Comparison of ENCODE assay signal across 15 mouse cellular contexts in genomic region chr8:71689028-71689427, GRCm38 (mm10). TPM values are rescaled to one million over a fixed set of nuclear protein-coding genes. Genes with fewer than 3 reads are reported as not detected.
DNase-seq lines count a peak whose midpoint lies in the region; ATAC-seq and TF ChIP-seq lines count a peak whose summit lies in the region.
"Had no signal": no experiment of that assay in that cellular context is flagged by ENCODE, and none has a peak within 500 bp of the region (broad histone marks: within the 10 kb centered on the region; RNA-seq: fewer than 3 reads in every experiment).

TSS of gene Insl3 (plus strand) at chr8:71689214.

- no peak for TF ChIP-seq CTCF in ES-Bruce4 (IDR thresholded peaks at IDR 0.05; ENCODE audit: low read depth, low read length)

- H3K36me3 ChIP-seq in hindbrain, embryonic 15.5 days, result no peaks in the 10 kb centered on the region
- no peaks in the 10 kb centered on the region for H3K36me3 ChIP-seq in hindbrain, embryonic 12.5 days
- H3K36me3 ChIP-seq in midbrain, embryonic 16.5 days (ENCODE audit: control insufficient read depth, insufficient read depth, low read length), result no peaks in the 10 kb centered on the region
- no peaks in the 10 kb centered on the region for H3K36me3 ChIP-seq in midbrain, embryonic 14.5 days (ENCODE audit: control insufficient read depth, insufficient read depth, low read length)
- no peaks in the 10 kb centered on the region for H3K36me3 ChIP-seq in ES-Bruce4 (ENCODE audit: control insufficient read depth, insufficient read depth, low read length, poor library complexity, severe bottlenecking)
- H3K36me3 ChIP-seq: embryonic facial prominence, embryonic 15.5 days; forebrain, embryonic 12.5 days had no signal

- TF ChIP-seq EP300 in ES-Bruce4 (IDR thresholded peaks at IDR 0.05; ENCODE audit: insufficient read depth, low read depth, low read length), result no peak

- DNase-seq in midbrain, embryonic 14.5 days, result no peak
- no peak for DNase-seq in large intestine, adult 2 months (ENCODE audit: low read depth, low spot score)
- DNase-seq in gastrocnemius, adult 8-10 months (ENCODE audit: low spot score in 2 of 2), result no peak
- no peak for DNase-seq in layer of hippocampus, adult 9-11 months
- DNase-seq: adrenal gland, adult 8-10 months; heart, adult 18-20 months; kidney, postnatal 10 days; lung, embryonic 14.5 days; right cerebral cortex, postnatal 25 days had no signal

- TF ChIP-seq POLR2A in ES-Bruce4 (IDR thresholded peaks at IDR 0.05; ENCODE audit: insufficient read depth, low read length), result no peak

- H3K4me3 ChIP-seq in hindbrain, embryonic 15.5 days, result peak within 1 kb of the TSS; percentile 7; the same call in 1 of the 2 replicates
- no peak within 1 kb of the TSS for H3K4me3 ChIP-seq in hindbrain, embryonic 12.5 days
- H3K4me3 ChIP-seq in midbrain, embryonic 16.5 days (ENCODE audit: low read depth, low read length), result no peak within 1 kb of the TSS
- no peak within 1 kb of the TSS for H3K4me3 ChIP-seq in midbrain, embryonic 14.5 days (replicated peaks; ENCODE audit: low read depth, low read length)
- H3K4me3 ChIP-seq in ES-Bruce4 (ENCODE audit: low read depth, low read length), result peak within 1 kb of the TSS; percentile 3; the same call in 1 of the 2 replicates
- H3K4me3 ChIP-seq: embryonic facial prominence, embryonic 15.5 days; forebrain, embryonic 12.5 days had no signal

- no peak for ATAC-seq in hindbrain, embryonic 15.5 days (ENCODE audit: low FRiP score, low read depth)
- no peak for ATAC-seq in hindbrain, embryonic 12.5 days (ENCODE audit: low FRiP score)
- ATAC-seq in midbrain, embryonic 16.5 days, result no peak
- ATAC-seq in midbrain, embryonic 14.5 days (ENCODE audit: low FRiP score, low TSS enrichment), result no peak

- H3K27me3 ChIP-seq in hindbrain, embryonic 15.5 days, result peaks cover 98% of the 10 kb centered on the region
- H3K27me3 ChIP-seq in hindbrain, embryonic 12.5 days, result peaks cover 100% of the 10 kb centered on the region
- peaks cover 96% of the 10 kb centered on the region for H3K27me3 ChIP-seq in midbrain, embryonic 16.5 days (ENCODE audit: control insufficient read depth, insufficient read depth, low read depth, low read length)
- peaks cover 100% of the 10 kb centered on the region for H3K27me3 ChIP-seq in midbrain, embryonic 14.5 days (ENCODE audit: control insufficient read depth, insufficient read depth, low read length)
- H3K27me3 ChIP-seq in ES-Bruce4 (ENCODE audit: control insufficient read depth, insufficient read depth, low read length, poor library complexity, severe bottlenecking), result peaks cover 16% of the 10 kb centered on the region

- H3K27ac ChIP-seq in hindbrain, embryonic 15.5 days (replicated peaks), result no peak within 1 kb of the TSS
- H3K27ac ChIP-seq in hindbrain, embryonic 12.5 days, result no peak within 1 kb of the TSS
- H3K27ac ChIP-seq in midbrain, embryonic 16.5 days (ENCODE audit: low read length), result no peak within 1 kb of the TSS
- no peak within 1 kb of the TSS for H3K27ac ChIP-seq in midbrain, embryonic 14.5 days (replicated peaks; ENCODE audit: low read depth, low read length)
- H3K27ac ChIP-seq in ES-Bruce4 (ENCODE audit: insufficient read depth, low read length), result no peak within 1 kb of the TSS
- H3K27ac ChIP-seq: embryonic facial prominence, embryonic 15.5 days; forebrain, embryonic 12.5 days had no signal

- peak within 1 kb of the TSS; percentile 29 for H3K4me2 ChIP-seq in hindbrain, embryonic 15.5 days
- no peak within 1 kb of the TSS for H3K4me2 ChIP-seq in hindbrain, embryonic 12.5 days (replicated peaks)
- H3K4me2 ChIP-seq in midbrain, embryonic 16.5 days (ENCODE audit: low read length), result peak within 1 kb of the TSS; percentile 6; the same call in 1 of the 2 replicates
- H3K4me2 ChIP-seq in midbrain, embryonic 14.5 days (ENCODE audit: low read length), result no peak within 1 kb of the TSS
- H3K4me2 ChIP-seq: embryonic facial prominence, embryonic 15.5 days; forebrain, embryonic 12.5 days; lung, embryonic 14.5 days had no signal

- no peaks in the 10 kb centered on the region for H3K9me3 ChIP-seq in hindbrain, embryonic 15.5 days
- H3K9me3 ChIP-seq in hindbrain, embryonic 12.5 days (replicated peaks), result no peaks in the 10 kb centered on the region
- H3K9me3 ChIP-seq in midbrain, embryonic 16.5 days (replicated peaks; ENCODE audit: control insufficient read depth, low read length, poor library complexity, severe bottlenecking), result no peaks in the 10 kb centered on the region
- H3K9me3 ChIP-seq in midbrain, embryonic 14.5 days (ENCODE audit: control insufficient read depth, low read length), result no peaks in the 10 kb centered on the region
- no peaks in the 10 kb centered on the region for H3K9me3 ChIP-seq in ES-Bruce4 (replicated peaks; ENCODE audit: control insufficient read depth, insufficient read depth, low read length, poor library complexity, severe bottlenecking)
- H3K9me3 ChIP-seq: embryonic facial prominence, embryonic 15.5 days; forebrain, embryonic 12.5 days had no signal

- WGBS in hindbrain, embryonic 15.5 days, result 4% methylated on average over 33 of the region's 33 CpGs
- WGBS in hindbrain, embryonic 12.5 days, result 7% methylated on average over 33 of the region's 33 CpGs
- WGBS in midbrain, embryonic 16.5 days, result 3% methylated on average over 33 of the region's 33 CpGs
- WGBS in midbrain, embryonic 14.5 days, result 6% methylated on average over 33 of the region's 33 CpGs
- WGBS in large intestine, adult 2 months, result 21% methylated on average over 33 of the region's 33 CpGs

- peaks cover 34% of the 10 kb centered on the region for H3K4me1 ChIP-seq in hindbrain, embryonic 15.5 days (replicated peaks)
- H3K4me1 ChIP-seq in hindbrain, embryonic 12.5 days, result peaks cover 27% of the 10 kb centered on the region
- peaks cover 13% of the 10 kb centered on the region for H3K4me1 ChIP-seq in midbrain, embryonic 16.5 days (ENCODE audit: control insufficient read depth, insufficient read depth, low read length)
- H3K4me1 ChIP-seq in midbrain, embryonic 14.5 days (ENCODE audit: control insufficient read depth, insufficient read depth, low read length), result peaks cover 14% of the 10 kb centered on the region; the same call in 1 of the 2 replicates
- H3K4me1 ChIP-seq in ES-Bruce4 (ENCODE audit: control insufficient read depth, insufficient read depth, low read length), result peaks cover 12% of the 10 kb centered on the region

- no peak within 1 kb of the TSS for H3K9ac ChIP-seq in hindbrain, embryonic 15.5 days
- H3K9ac ChIP-seq in hindbrain, embryonic 12.5 days, result no peak within 1 kb of the TSS
- H3K9ac ChIP-seq in midbrain, embryonic 16.5 days (ENCODE audit: low read depth, low read length), result no peak within 1 kb of the TSS
- no peak within 1 kb of the TSS for H3K9ac ChIP-seq in midbrain, embryonic 14.5 days (replicated peaks; ENCODE audit: low read length)
- peak within 1 kb of the TSS; percentile 17 for H3K9ac ChIP-seq in ES-Bruce4 (ENCODE audit: low read depth, poor library complexity, severe bottlenecking)
- H3K9ac ChIP-seq: embryonic facial prominence, embryonic 15.5 days; forebrain, embryonic 12.5 days; lung, embryonic 14.5 days had no signal

RNA-seq across cellular contexts. Expression of gene Insl3, which starts in this region (rescaled TPM):
- 0.47 and 1.5 TPM in 2 replicates for polyA plus RNA-seq in hindbrain, embryonic 15.5 days (2015; fragmentation: Nextera tagmentation; extraction: Ambion mirVana)
- 0.69 TPM in 1 of 2 replicates, not detected in the other for polyA plus RNA-seq in hindbrain, embryonic 12.5 days (2016; fragmentation: Nextera tagmentation; extraction: Ambion mirVana)
- polyA plus RNA-seq in midbrain, embryonic 16.5 days (2015; fragmentation: Nextera tagmentation; extraction: Ambion mirVana), result 1.4 TPM in 1 of 2 replicates, not detected in the other
- polyA plus RNA-seq in midbrain, embryonic 14.5 days (2014; fragmentation: Nextera tagmentation; extraction: Ambion mirVana), result 0.89 TPM in 1 of 2 replicates, not detected in the other
- polyA plus RNA-seq in ES-Bruce4 (2011; ENCODE audit: insufficient read depth, insufficient read length, low read depth, missing spikeins), result 1.3 and 3.7 TPM in 2 replicates
- polyA plus RNA-seq in large intestine, adult 2 months (2012; rRNA removed), result 12.1 and 17.2 TPM in 2 replicates
- under 1 TPM in 1 of 4 experiments, not detected in 3; 0.54 TPM for total RNA-seq in gastrocnemius, adult 8-10 months (2022)
- polyA plus RNA-seq: forebrain, embryonic 12.5 days had no signal

Comparison
In these comparisons a context has a peak if more than half of its experiments do, and no peak if none do; other contexts are left out.
1. H3K4me2 ChIP-seq: peak in hindbrain, embryonic 15.5 days (single experiment) and midbrain, embryonic 16.5 days (single experiment); none in hindbrain, embryonic 12.5 days (single experiment) and midbrain, embryonic 14.5 days (single experiment).
2. H3K4me3 ChIP-seq: peak in hindbrain, embryonic 15.5 days (single experiment) and ES-Bruce4 (single experiment); none in hindbrain, embryonic 12.5 days (single experiment), midbrain, embryonic 16.5 days (single experiment) and midbrain, embryonic 14.5 days (single experiment).